Mouse (Mus musculus) stomach, embryonic 16.5 days (tissue): ENCODE data around the gene Batf3. TPM values are rescaled to one million over a fixed set of nuclear protein-coding genes. Genes with fewer than 3 reads are reported as not detected.
A peak's percentile ranks its signal among the peaks of the same experiment; 100 is the strongest.

Source experiments
- ATAC-seq: fragments of 200-750 bp; cut with Nextera tagmentation; 2 replicates; pipeline ENCODE4 v1.8.0; 2017; ENCODE audit warnings: moderate number of reproducible peaks, moderate TSS enrichment; ENCODE audit not compliant: insufficient read depth, low FRiP score
- H3K27ac ChIP-seq: fragments of 300-500 bp; sonication (generic); 2 replicates; pipeline ENCODE4 v1.5.1; 2014; ENCODE audit warnings: low read length
- H3K27me3 ChIP-seq: fragments of 300-500 bp; sonication (generic); 2 replicates; pipeline ENCODE4 v1.6.1; 2014; ENCODE audit warnings: low read length, control low read depth, mixed read lengths; ENCODE audit not compliant: control insufficient read depth, insufficient read depth
- H3K36me3 ChIP-seq: fragments of 300-500 bp; sonication (generic); 2 replicates; pipeline ENCODE4 v1.6.1; 2014; ENCODE audit warnings: low read length; ENCODE audit not compliant: control insufficient read depth, insufficient read depth
- H3K4me1 ChIP-seq: fragments of 300-500 bp; sonication (generic); 2 replicates; pipeline ENCODE4 v1.6.1; 2014; ENCODE audit warnings: low read length, control low read depth, mixed read lengths; ENCODE audit not compliant: control insufficient read depth, insufficient read depth
- H3K4me2 ChIP-seq: fragments of 300-500 bp; sonication (generic); 2 replicates; pipeline ENCODE4 v1.6.1; 2014; ENCODE audit warnings: low read depth, low read length, mixed read lengths
- H3K4me3 ChIP-seq: fragments of 300-500 bp; sonication (generic); replicated peaks from 2 replicates; pipeline ENCODE4 v1.5.1; 2014; ENCODE audit warnings: mild to moderate bottlenecking, low read length
- H3K9ac ChIP-seq: fragments of 300-500 bp; sonication (generic); 2 replicates; pipeline ENCODE4 v1.6.1; 2014; ENCODE audit warnings: low read length
- H3K9me3 ChIP-seq: fragments of 300-500 bp; sonication (generic); replicated peaks from 2 replicates; pipeline ENCODE4 v1.6.1; 2016; ENCODE audit warnings: low read length, control low read depth; ENCODE audit not compliant: control insufficient read depth
- whole genome bisulfite sequencing: fragments of 180-500 bp; shearing (Covaris S2); extraction: QIAGEN DNeasy Blood & Tissue Kit; methylation state at CpG from one replicate; pipeline ENCODE4 v1.1.7; 2014; 5-methylcytosine and 5-hydroxymethylcytosine counted together
- polyA plus RNA-seq: library from polyadenylated mRNA; unstranded; fragments of >200 nt; fragmentation: Nextera tagmentation; extraction: Ambion mirVana; gene quantifications from 2 replicates; pipeline ENCODE4 v1.2.1, GENCODE M21; 2015

The Batf3 gene
- polyA plus RNA-seq = 8.0 and 8.4 TPM in 2 replicates

- no peak within 1 kb of the TSS for H3K27ac ChIP-seq
- peaks cover 4% of the 10 kb centered on the region; the same call in 1 of the 2 replicates for H3K4me1 ChIP-seq
- no peaks in the 10 kb centered on the region for H3K9me3 ChIP-seq
- peak within 1 kb of the TSS; percentile 72 for H3K9ac ChIP-seq
- under 1% methylated on average over 87 of the region's 95 CpGs for WGBS
- no peaks in the 10 kb centered on the region for H3K36me3 ChIP-seq
- peak within 1 kb of the TSS; percentile 98 for H3K4me2 ChIP-seq
- ATAC-seq = peak; percentile 61
- peak within 1 kb of the TSS; percentile 65 for H3K4me3 ChIP-seq
- H3K27me3 ChIP-seq = no peaks in the 10 kb centered on the region
Observed at GRCm38 (mm10) chr1:191097802-191098747, at the start of gene Batf3. Gene Batf3, plus strand, starts transcription at chr1:191097847.

- ATAC-seq = no peak
- Histone ChIP-seq H3K36me3 (no peaks in the 10 kb centered on the region), H3K4me1 (no peaks in the 10 kb centered on the region), H3K4me3 (no peak overlapping the region), H3K27ac (no peak overlapping the region), H3K9me3 (no peaks in the 10 kb centered on the region), H3K9ac (no peak overlapping the region), H3K4me2 (no peak overlapping the region), H3K27me3 (no peaks in the 10 kb centered on the region)
- 77% methylated on average over 3 of the region's 3 CpGs for WGBS
Observed at GRCm38 (mm10) chr1:191053555-191053954, 44.1 kb upstream of the Batf3 start.

- Histone ChIP-seq H3K27ac (no peak overlapping the region), H3K4me2 (no peak overlapping the region), H3K9me3 (no peaks in the 10 kb centered on the region), H3K4me1 (no peaks in the 10 kb centered on the region), H3K27me3 (no peaks in the 10 kb centered on the region), H3K9ac (no peak overlapping the region), H3K4me3 (no peak overlapping the region), H3K36me3 (no peaks in the 10 kb centered on the region)
- ATAC-seq = no peak
- 69% methylated on average over 8 of the region's 8 CpGs for WGBS
Observed at GRCm38 (mm10) chr1:191054870-191055532, 42.6 kb upstream of the Batf3 start.

GRCm38 (mm10) chr1:191055533-191055873 is 42.1 kb upstream of the Batf3 start:
- Histone ChIP-seq H3K36me3 (no peaks in the 10 kb centered on the region), H3K9ac (no peak overlapping the region), H3K4me1 (no peaks in the 10 kb centered on the region), H3K9me3 (no peaks in the 10 kb centered on the region), H3K4me2 (no peak overlapping the region), H3K27ac (no peak overlapping the region), H3K4me3 (no peak overlapping the region), H3K27me3 (no peaks in the 10 kb centered on the region)
- WGBS = 63% methylated on average over 2 of the region's 2 CpGs
- no peak for ATAC-seq

- 64% methylated on average over 3 of the region's 3 CpGs for WGBS
- Histone ChIP-seq H3K4me1 (0 out of 2 replicates have a peak, but pooled peaks cover 2% of the 10 kb centered on the region), H3K4me2 (no peak overlapping the region), H3K27me3 (no peaks in the 10 kb centered on the region), H3K9me3 (no peaks in the 10 kb centered on the region), H3K36me3 (no peaks in the 10 kb centered on the region), H3K27ac (no peak overlapping the region), H3K9ac (no peak overlapping the region), H3K4me3 (no peak overlapping the region)
- ATAC-seq = no peak
Observed at GRCm38 (mm10) chr1:191057461-191057860, 40.2 kb upstream of the Batf3 start.

- WGBS = 5% methylated on average over 15 of the region's 15 CpGs
- peak overlapping the region; percentile 85 for H3K9ac ChIP-seq
- H3K9me3 ChIP-seq = no peaks in the 10 kb centered on the region
- H3K27ac ChIP-seq = no peak overlapping the region
- no peaks in the 10 kb centered on the region; the same call in 1 of the 2 replicates for H3K36me3 ChIP-seq
- H3K4me3 ChIP-seq = peak overlapping the region; percentile 80
- peaks cover 16% of the 10 kb centered on the region for H3K4me1 ChIP-seq
- H3K27me3 ChIP-seq = no peaks in the 10 kb centered on the region
- H3K4me2 ChIP-seq = peak overlapping the region; percentile 71
- peak; percentile 54; the same call in 1 of the 2 replicates for ATAC-seq
Observed at GRCm38 (mm10) chr1:191062241-191062780, 35.3 kb upstream of the Batf3 start.

GRCm38 (mm10) chr1:191062781-191063485 is 34.7 kb upstream of the Batf3 start, which contains the start of the genes Tatdn3 and Nsl1:
Gene Tatdn3, minus strand, starts transcription at chr1:191062932.
Gene Nsl1, plus strand, starts transcription at chr1:191063012.
- Histone ChIP-seq H3K4me2 (peak within 1 kb of the TSS; percentile 71), H3K4me3 (peak within 1 kb of the TSS; percentile 80), H3K4me1 (peaks cover 16% of the 10 kb centered on the region), H3K36me3 (no peaks in the 10 kb centered on the region; the same call in 1 of the 2 replicates), H3K9ac (peak within 1 kb of the TSS; percentile 85), H3K9me3 (no peaks in the 10 kb centered on the region), H3K27me3 (no peaks in the 10 kb centered on the region), H3K27ac (no peak within 1 kb of the TSS; the same call in 1 of the 2 replicates)
- ATAC-seq = peak; percentile 90
- under 1% methylated on average over 56 of the region's 56 CpGs for WGBS

GRCm38 (mm10) chr1:191063700-191064099 is 33.9 kb upstream of the Batf3 start:
- Histone ChIP-seq H3K36me3 (peaks cover 5% of the 10 kb centered on the region; the same call in 1 of the 2 replicates), H3K4me2 (peak overlapping the region; percentile 71), H3K4me3 (peak overlapping the region; percentile 80), H3K9ac (peak overlapping the region; percentile 85), H3K27ac (no peak overlapping the region), H3K4me1 (peaks cover 16% of the 10 kb centered on the region), H3K27me3 (no peaks in the 10 kb centered on the region), H3K9me3 (no peaks in the 10 kb centered on the region)
- ATAC-seq = no peak
- 55% methylated on average over 9 of the region's 9 CpGs for WGBS
